Mouse (Mus musculus): ENCODE measurements around the gene Col6a6. TPM values are rescaled to one million over a fixed set of nuclear protein-coding genes. Genes with fewer than 3 reads are reported as not detected.
"Not testable (repeated sequence)": the region's sequence is repeated elsewhere in the genome, so short reads cannot be mapped to it uniquely, and the experiment has no call there.

The Col6a6 gene
- polyA plus RNA-seq, 1 experiment from 2014 or later: 0.15 TPM

GRCm38 (mm10) chr9:105658216-105658615 lies 169.7 kb downstream of the Col6a6 start:
- H3K9me3 ChIP-seq (replicated peaks): no peaks in the 10 kb centered on the region
- no peaks in the 10 kb centered on the region for H3K27me3 ChIP-seq
- peaks cover 48% of the 10 kb centered on the region for H3K36me3 ChIP-seq
- H3K27ac ChIP-seq: no peak overlapping the region
- no peak overlapping the region for H3K9ac ChIP-seq
- no peak overlapping the region for H3K4me3 ChIP-seq (replicated peaks)
- ATAC-seq (ENCODE audit: low read depth) (no peak), DNase-seq (no peak)
- H3K4me2 ChIP-seq: no peak overlapping the region
- H3K4me1 ChIP-seq (replicated peaks): no peaks in the 10 kb centered on the region
- WGBS (ENCODE audit: insufficient replicate concordance): 83% methylated on average over 12 of the region's 12 CpGs

GRCm38 (mm10) chr9:105656189-105656588 lies 171.8 kb downstream of the Col6a6 start:
- Histone ChIP-seq H3K27me3 (no peaks in the 10 kb centered on the region), H3K9me3 (replicated peaks) (no peaks in the 10 kb centered on the region), H3K4me1 (replicated peaks) (no peaks in the 10 kb centered on the region), H3K9ac (no peak overlapping the region), H3K27ac (no peak overlapping the region; the same call in 1 of the 2 replicates), H3K4me3 (replicated peaks) (no peak overlapping the region), H3K36me3 (peaks cover 37% of the 10 kb centered on the region), H3K4me2 (no peak overlapping the region)
- no peak for ATAC-seq (ENCODE audit: low read depth)
- 47% methylated on average over 2 of the region's 2 CpGs for WGBS (ENCODE audit: insufficient replicate concordance)
- DNase-seq: no peak

- H3K4me2 ChIP-seq: peak within 1 kb of the TSS; percentile 79
- H3K27ac ChIP-seq: 0 out of 2 replicates have a peak within 1 kb of the TSS, but pooled peaks have one; percentile 29
- H3K36me3 ChIP-seq: peaks cover 20% of the 10 kb centered on the region
- peaks cover 15% of the 10 kb centered on the region for H3K4me1 ChIP-seq (replicated peaks)
- H3K27me3 ChIP-seq: no peaks in the 10 kb centered on the region
- 6% methylated on average over 37 of the region's 37 CpGs for WGBS (ENCODE audit: insufficient replicate concordance)
- ATAC-seq (ENCODE audit: low read depth) (peak; percentile 90), DNase-seq (peak; percentile 86)
- H3K4me3 ChIP-seq (replicated peaks): peak within 1 kb of the TSS; percentile 87
- no peaks in the 10 kb centered on the region for H3K9me3 ChIP-seq (replicated peaks)
- H3K9ac ChIP-seq: peak within 1 kb of the TSS; percentile 88
Measured at GRCm38 (mm10) chr9:105642460-105643371, 185.2 kb downstream of the Col6a6 start, which contains the start of gene Pik3r4. Gene Pik3r4 (plus strand): TSS chr9:105642978.

- H3K4me2 ChIP-seq; DNase-seq; H3K9me3 ChIP-seq (replicated peaks); ATAC-seq (ENCODE audit: low read depth); H3K9ac ChIP-seq; H3K27me3 ChIP-seq; H3K27ac ChIP-seq; H3K4me3 ChIP-seq (replicated peaks): not testable (repeated sequence)
- Histone ChIP-seq H3K36me3 (peaks cover 15% of the 10 kb centered on the region), H3K4me1 (replicated peaks) (peaks cover 15% of the 10 kb centered on the region)
- WGBS (ENCODE audit: insufficient replicate concordance): 71% methylated on average over 6 of the region's 6 CpGs
Measured at GRCm38 (mm10) chr9:105641377-105641776, 186.6 kb downstream of the Col6a6 start.

Other genes with a start within 250 kb of the Col6a6 start
- 6.0 and 7.7 TPM in 2 replicates for gene Pik3r4, start 185.2 kb downstream of the Col6a6 start, polyA plus RNA-seq (2015; fragmentation: Nextera tagmentation; extraction: Ambion mirVana)
- 0.01 and 0.05 TPM in 2 replicates for gene Col6a5, start 132.5 kb upstream of the Col6a6 start, polyA plus RNA-seq (2015; fragmentation: Nextera tagmentation; extraction: Ambion mirVana)

Measured in liver, embryonic 13.5 days (tissue).